Mouse (Mus musculus) spleen, adult 2 months (tissue): ENCODE data around the gene Inpp5a. TPM values are rescaled to one million over a fixed set of nuclear protein-coding genes. Genes with fewer than 3 reads are reported as not detected.
A peak's percentile ranks its signal among the peaks of the same experiment; 100 is the strongest.

Source experiments
- DNase-seq, 2 experiments: peaks; one replicate each; pipeline versions ENCODE4 v3.0.0 to v3.0.0-alpha.2; 2012 to 2021; ENCODE audit warnings: low spot score in 2 of 2, low read depth in 1 of 2
- H3K27ac ChIP-seq: fragments of 200-500 bp; 2 replicates; pipeline ENCODE4 v1.5.1; 2012; ENCODE audit warnings: low read length, inconsistent platforms; ENCODE audit not compliant: insufficient read depth
- H3K27me3 ChIP-seq: fragments of 200-500 bp; 2 replicates; pipeline ENCODE4 v1.6.1; 2012; ENCODE audit warnings: mild to moderate bottlenecking, moderate library complexity, low read length, inconsistent platforms; ENCODE audit not compliant: control insufficient read depth, insufficient read depth
- H3K36me3 ChIP-seq: fragments of 200-500 bp; 2 replicates; pipeline ENCODE4 v1.6.1; 2012; ENCODE audit warnings: mild to moderate bottlenecking, low read length, inconsistent platforms; ENCODE audit not compliant: control insufficient read depth, insufficient read depth
- H3K4me1 ChIP-seq: fragments of 200-500 bp; 2 replicates; pipeline ENCODE4 v1.6.1; 2011; ENCODE audit warnings: inconsistent platforms; ENCODE audit not compliant: control insufficient read depth, insufficient read depth, insufficient read length
- H3K4me3 ChIP-seq: fragments of 200-500 bp; 2 replicates; pipeline ENCODE4 v1.5.1; 2011; ENCODE audit warnings: mild to moderate bottlenecking, inconsistent platforms; ENCODE audit not compliant: insufficient read depth, insufficient read length; ENCODE audit errors: extremely low read depth
- CTCF ChIP-seq: fragments of 200-500 bp; IDR thresholded peaks from 2 replicates; pipeline ENCODE4 v1.5.1; 2011; ENCODE audit warnings: mild to moderate bottlenecking, inconsistent platforms; ENCODE audit not compliant: insufficient read depth, insufficient read length, insufficient replicate concordance; ENCODE audit errors: extremely low read depth
- POLR2A ChIP-seq: fragments of 200-500 bp; IDR thresholded peaks from 2 replicates; pipeline ENCODE4 v1.6.1; 2011; ENCODE audit warnings: low read depth, low read length, inconsistent platforms
- WGBS: fragments of 180-500 bp; shearing (Covaris S2); methylation state at CpG from one replicate; pipeline ENCODE4 v1.1.7; 2018; 5-methylcytosine and 5-hydroxymethylcytosine counted together
- polyA plus RNA-seq: library from polyadenylated mRNA; depleted of rRNA; stranded (reverse); fragments of >200 nt; gene quantifications from 2 replicates; pipeline ENCODE4 v1.2.3, GENCODE M21; 2012

Gene Inpp5a
- polyA plus RNA-seq, 1 experiment = 10.3 TPM

GRCm38 (mm10) chr7:139585183-139585821 is 196.4 kb downstream of the Inpp5a start:
- Histone ChIP-seq H3K4me1 (peaks cover 2% of the 10 kb centered on the region; the same call in 1 of the 2 replicates), H3K4me3 (no peak overlapping the region), H3K27ac (no peak overlapping the region), H3K36me3 (no peaks in the 10 kb centered on the region), H3K27me3 (peaks cover 22% of the 10 kb centered on the region)
- no peak for DNase-seq
- 7% methylated on average over 29 of the region's 29 CpGs for WGBS
- no peak for TF ChIP-seq POLR2A

GRCm38 (mm10) chr7:139587919-139588318 is 199.0 kb downstream of the Inpp5a start:
- TF ChIP-seq POLR2A = no peak
- TF ChIP-seq CTCF = no peak
- DNase-seq = no peak
- H3K27ac ChIP-seq = no peak overlapping the region
- H3K27me3 ChIP-seq = peaks cover 13% of the 10 kb centered on the region
- no peaks in the 10 kb centered on the region for H3K36me3 ChIP-seq
- H3K4me1 ChIP-seq = no peaks in the 10 kb centered on the region
- no peak overlapping the region for H3K4me3 ChIP-seq
- WGBS = 33% methylated on average over 7 of the region's 7 CpGs

- peak in 1 of 2 experiments; percentile 18 for DNase-seq
Observed at GRCm38 (mm10) chr7:139590302-139590701, 201.4 kb downstream of the Inpp5a start.

GRCm38 (mm10) chr7:139591311-139591710 is 202.4 kb downstream of the Inpp5a start:
- 0 out of 2 replicates have a peak, but pooled peaks cover under 1% of the 10 kb centered on the region for H3K27me3 ChIP-seq
- no peak overlapping the region for H3K4me3 ChIP-seq
- TF ChIP-seq POLR2A (no peak), CTCF (no peak)
- WGBS = 94% methylated on average over 5 of the region's 5 CpGs
- DNase-seq = no peak
- H3K27ac ChIP-seq = no peak overlapping the region
- H3K36me3 ChIP-seq = no peaks in the 10 kb centered on the region
- no peaks in the 10 kb centered on the region for H3K4me1 ChIP-seq

More at GRCm38 (mm10) chr7:139590302-139590701, 201.4 kb downstream of the Inpp5a start:
- Histone ChIP-seq H3K27me3 (0 out of 2 replicates have a peak, but pooled peaks cover 2% of the 10 kb centered on the region), H3K36me3 (no peaks in the 10 kb centered on the region), H3K4me3 (no peak overlapping the region), H3K27ac (no peak overlapping the region), H3K4me1 (no peaks in the 10 kb centered on the region)
- TF ChIP-seq CTCF = peak; percentile 51; the same call in 1 of the 2 replicates
- no peak for TF ChIP-seq POLR2A
- WGBS = 25% methylated on average over 3 of the region's 3 CpGs

GRCm38 (mm10) chr7:139595311-139595710 is 206.4 kb downstream of the Inpp5a start:
- DNase-seq = no peak
- H3K27me3 ChIP-seq = no peaks in the 10 kb centered on the region
- TF ChIP-seq CTCF (no peak), POLR2A (no peak)
- H3K36me3 ChIP-seq = no peaks in the 10 kb centered on the region
- H3K27ac ChIP-seq = no peak overlapping the region
- H3K4me1 ChIP-seq = no peaks in the 10 kb centered on the region
- 73% methylated on average over 6 of the region's 6 CpGs for WGBS
- H3K4me3 ChIP-seq = no peak overlapping the region

- Histone ChIP-seq H3K4me1 (no peaks in the 10 kb centered on the region), H3K27ac (no peak overlapping the region), H3K27me3 (no peaks in the 10 kb centered on the region), H3K36me3 (no peaks in the 10 kb centered on the region), H3K4me3 (no peak overlapping the region)
- no peak for DNase-seq
- 21% methylated on average over 6 of the region's 6 CpGs for WGBS
- TF ChIP-seq CTCF (no peak), POLR2A (no peak)
Observed at GRCm38 (mm10) chr7:139595862-139596261, 207.0 kb downstream of the Inpp5a start.

- H3K4me1 ChIP-seq = no peaks in the 10 kb centered on the region
- H3K27ac ChIP-seq = no peak overlapping the region
- H3K36me3 ChIP-seq = no peaks in the 10 kb centered on the region
- WGBS = 26% methylated on average over 2 of the region's 2 CpGs
- no peak overlapping the region for H3K4me3 ChIP-seq
- H3K27me3 ChIP-seq = no peaks in the 10 kb centered on the region
- no peak for TF ChIP-seq POLR2A
- TF ChIP-seq CTCF = no peak
- DNase-seq = no peak
Observed at GRCm38 (mm10) chr7:139610328-139610727, 221.4 kb downstream of the Inpp5a start.
